29 mouse cellular contexts compared by ENCODE assay signal in genomic region chr2:119060139-119060538, GRCm38 (mm10). TPM values are rescaled to one million over a fixed set of nuclear protein-coding genes. Genes with fewer than 3 reads are reported as not detected.
DNase-seq lines count a peak whose midpoint lies in the region; ATAC-seq and TF ChIP-seq lines count a peak whose summit lies in the region.
"Had no signal": no experiment of that assay in that cellular context is flagged by ENCODE, and none has a peak within 500 bp of the region (broad histone marks: within the 10 kb centered on the region; RNA-seq: fewer than 3 reads in every experiment).

No protein-coding gene starts in this region.

- no peaks in the 10 kb centered on the region for H3K9me3 ChIP-seq in MEL (replicated peaks; ENCODE audit: insufficient read depth, low read length)
- no peaks in the 10 kb centered on the region for H3K9me3 ChIP-seq in liver, embryonic 14.5 days (ENCODE audit: control insufficient read depth, low read length)
- H3K9me3 ChIP-seq in liver, postnatal 0 days (ENCODE audit: low read length) = no peaks in the 10 kb centered on the region
- H3K9me3 ChIP-seq: embryonic facial prominence, embryonic 12.5 days; embryonic facial prominence, embryonic 15.5 days; forebrain, embryonic 13.5 days; G1E; heart, embryonic 10.5 days; heart, embryonic 13.5 days had no signal

- 12% methylated on average over 2 of the region's 2 CpGs for WGBS in liver, embryonic 14.5 days (ENCODE audit: insufficient replicate concordance)
- 49% methylated on average over 2 of the region's 2 CpGs for WGBS in liver, postnatal 0 days (ENCODE audit: insufficient replicate concordance)

- no peak overlapping the region for H3K4me2 ChIP-seq in liver, embryonic 14.5 days (ENCODE audit: low read depth)
- H3K4me2 ChIP-seq in liver, postnatal 0 days (ENCODE audit: low read depth, low read length) = no peak overlapping the region
- H3K4me2 ChIP-seq: embryonic facial prominence, embryonic 12.5 days; embryonic facial prominence, embryonic 15.5 days; forebrain, embryonic 13.5 days; heart, embryonic 13.5 days; hindbrain, embryonic 14.5 days had no signal

- H3K27ac ChIP-seq in MEL (ENCODE audit: control insufficient read depth, low read depth, low read length) = no peak overlapping the region
- no peak overlapping the region for H3K27ac ChIP-seq in liver, embryonic 14.5 days
- H3K27ac ChIP-seq in liver, postnatal 0 days (ENCODE audit: low read depth) = no peak overlapping the region
- H3K27ac ChIP-seq: embryonic facial prominence, embryonic 12.5 days; embryonic facial prominence, embryonic 15.5 days; forebrain, embryonic 13.5 days; heart, adult 2 months; heart, embryonic 10.5 days; heart, embryonic 13.5 days; hindbrain, embryonic 14.5 days; hindbrain, postnatal 0 days had no signal

- H3K4me3 ChIP-seq in MEL (ENCODE audit: control insufficient read depth in 1 of 2, insufficient read depth in 1 of 2, low read depth in 2 of 2, low read length in 2 of 2) = no peak overlapping the region
- H3K4me3 ChIP-seq in liver, embryonic 14.5 days (ENCODE audit: insufficient read depth in 1 of 2, low read depth in 2 of 2, low read length in 2 of 2) = no peak overlapping the region
- no peak overlapping the region for H3K4me3 ChIP-seq in liver, postnatal 0 days (ENCODE audit: low read depth, low read length)
- H3K4me3 ChIP-seq: embryonic facial prominence, embryonic 12.5 days; embryonic facial prominence, embryonic 15.5 days; forebrain, embryonic 13.5 days; heart, adult 2 months; heart, embryonic 10.5 days; heart, embryonic 13.5 days had no signal

- no peak for DNase-seq in MEL (ENCODE audit: low read depth, low spot score)
- peak in 2 of 3 experiments; percentile 20 to 28 for DNase-seq in liver, embryonic 14.5 days (ENCODE audit: low read depth in 3 of 3, low spot score in 3 of 3)
- DNase-seq in liver, postnatal 0 days = no peak
- no peak for DNase-seq in cerebellum, adult 11 months
- DNase-seq in natural killer cell, adult 2 months (ENCODE audit: low spot score in 2 of 2) = no peak
- DNase-seq in thymus, postnatal 14 days = no peak
- no peak for DNase-seq in spleen, postnatal 4 days (ENCODE audit: low spot score in 2 of 2)
- DNase-seq: adrenal gland, adult 8-10 months; adrenal gland, postnatal 25 days; B cell, adult 2 months; cerebellum, adult 2 months; cerebellum, adult 9-11 months; cerebellum, postnatal 25 days; gastrocnemius, postnatal 10 days; gastrocnemius, postnatal 36 days; heart, adult 2 months; heart, postnatal 14 days; heart, postnatal 4 days had no signal

- TF ChIP-seq EP300 in MEL (IDR thresholded peaks at IDR 0.05; ENCODE audit: low read depth in 1 of 2, low read length in 2 of 2) = peak in 1 of 2 experiments; percentile 15; a peak in 1 of 4 replicates
- TF ChIP-seq EP300 in liver, embryonic 14.5 days (IDR thresholded peaks at IDR 0.05; ENCODE audit: low read depth) = peak; percentile 65
- 0 out of 2 replicates have a peak, but pooled peaks have one; percentile 24 for TF ChIP-seq EP300 in liver, postnatal 0 days (IDR thresholded peaks at IDR 0.05; ENCODE audit: low read depth)

- no peak for TF ChIP-seq POLR2A in MEL (IDR thresholded peaks at IDR 0.05; ENCODE audit: control insufficient read depth in 1 of 2, insufficient read depth in 1 of 2, low read depth in 1 of 2, low read length in 2 of 2, poor library complexity in 1 of 2)

- TF ChIP-seq RAD21 in MEL (IDR thresholded peaks at IDR 0.05; ENCODE audit: low read depth, low read length) = no peak

- H3K4me1 ChIP-seq in MEL (ENCODE audit: control insufficient read depth in 1 of 2, insufficient read depth in 2 of 2, low read length in 2 of 2) = no peaks in the 10 kb centered on the region
- H3K4me1 ChIP-seq in liver, embryonic 14.5 days (replicated peaks; ENCODE audit: control insufficient read depth in 2 of 2, insufficient read depth in 2 of 2, low read length in 1 of 2) = peaks cover 0 to 3% of the 10 kb centered on the region in 2 experiments; a peak in 1 of 4 replicates
- no peaks in the 10 kb centered on the region for H3K4me1 ChIP-seq in liver, postnatal 0 days (ENCODE audit: insufficient read depth)
- H3K4me1 ChIP-seq: embryonic facial prominence, embryonic 12.5 days; embryonic facial prominence, embryonic 15.5 days; forebrain, embryonic 13.5 days; heart, embryonic 10.5 days; heart, embryonic 13.5 days had no signal

- H3K79me2 ChIP-seq in MEL (ENCODE audit: control insufficient read depth, insufficient read depth, low read length, poor library complexity) = peaks cover 9% of the 10 kb centered on the region; the same call in 1 of the 2 replicates

- no peak overlapping the region for H3K9ac ChIP-seq in MEL (ENCODE audit: control insufficient read depth, low read depth, low read length, poor library complexity, severe bottlenecking)
- no peak overlapping the region for H3K9ac ChIP-seq in liver, embryonic 14.5 days (replicated peaks)
- no peak overlapping the region for H3K9ac ChIP-seq in liver, postnatal 0 days (replicated peaks)
- H3K9ac ChIP-seq: embryonic facial prominence, embryonic 12.5 days; embryonic facial prominence, embryonic 15.5 days; forebrain, embryonic 13.5 days; heart, embryonic 13.5 days; hindbrain, embryonic 14.5 days had no signal

- TF ChIP-seq CTCF in MEL (IDR thresholded peaks at IDR 0.05 in 2 of 3, conservative IDR thresholded peaks at IDR 0.05 in 1 of 3; ENCODE audit: control insufficient read depth in 1 of 3, insufficient read depth in 1 of 3, low read depth in 2 of 3, low read length in 3 of 3, poor library complexity in 1 of 3, severe bottlenecking in 1 of 3) = no peak
- TF ChIP-seq CTCF in liver, embryonic 14.5 days (IDR thresholded peaks at IDR 0.05; ENCODE audit: low read depth) = no peak
- no peak for TF ChIP-seq CTCF in liver, postnatal 0 days (IDR thresholded peaks at IDR 0.05; ENCODE audit: low read depth)

- peaks cover 2 to 44% of the 10 kb centered on the region in 2 experiments; a peak in 3 of 4 replicates for H3K36me3 ChIP-seq in MEL (ENCODE audit: control insufficient read depth in 1 of 2, insufficient read depth in 2 of 2, low read length in 2 of 2)
- peaks cover 44% of the 10 kb centered on the region for H3K36me3 ChIP-seq in liver, embryonic 14.5 days (replicated peaks; ENCODE audit: control insufficient read depth, insufficient read depth, low read depth)
- H3K36me3 ChIP-seq in liver, postnatal 0 days (replicated peaks; ENCODE audit: insufficient read depth, low read length) = peaks cover 38% of the 10 kb centered on the region

- H3K27me3 ChIP-seq in MEL (ENCODE audit: control insufficient read depth in 1 of 2, insufficient read depth in 2 of 2, low read length in 2 of 2) = no peaks in the 10 kb centered on the region
- no peaks in the 10 kb centered on the region for H3K27me3 ChIP-seq in liver, embryonic 14.5 days (ENCODE audit: control insufficient read depth, insufficient read depth, low read length)
- no peaks in the 10 kb centered on the region for H3K27me3 ChIP-seq in liver, postnatal 0 days (ENCODE audit: insufficient read depth, low read length)
- H3K27me3 ChIP-seq: CH12.LX; embryonic facial prominence, embryonic 12.5 days; embryonic facial prominence, embryonic 15.5 days; forebrain, embryonic 13.5 days; heart, embryonic 13.5 days had no signal

- peak; percentile 57 for ATAC-seq in erythroid progenitor cell, adult 5-6 weeks (replicated peaks; ENCODE audit: low FRiP score, poor library complexity, severe bottlenecking)
- ATAC-seq in liver, embryonic 14.5 days (ENCODE audit: insufficient read depth) = peak; percentile 70; the same call in 1 of the 2 replicates
- ATAC-seq in liver, postnatal 0 days = no peak
- ATAC-seq: forebrain, embryonic 13.5 days; forebrain, embryonic 16.5 days; hindbrain, postnatal 0 days had no signal

RNA-seq across cellular contexts. Expression of gene Knl1, which starts 13.2 kb away (rescaled TPM):
- 23.2 and 31.7 TPM in 2 replicates for total RNA-seq in MEL (2012; rRNA removed)
- polyA plus RNA-seq in MEL (2012; ENCODE audit: insufficient read depth in 1 of 2, insufficient read length in 2 of 2, low read depth in 1 of 2, low replicate concordance in 2 of 2, missing spikeins in 1 of 2) = 100 to 1,000 TPM in 1 of 2 experiments, 10 to 100 TPM in 1; 18.6 to 160 TPM
- 282 and 376 TPM in 2 replicates for total RNA-seq in erythroid progenitor cell, adult 5-6 weeks (2015; ENCODE audit: low replicate concordance)
- 418 and 469 TPM in 2 replicates for total RNA-seq in erythroid progenitor cell, adult 5-6 weeks (2017; ENCODE audit: low replicate concordance)
- polyA plus RNA-seq in liver, embryonic 14.5 days (2012; rRNA removed) = 3.4 and 6.2 TPM in 2 replicates
- polyA plus RNA-seq in liver, embryonic 14.5 days (2014; fragmentation: Nextera tagmentation; extraction: Ambion mirVana) = 45.5 and 49.7 TPM in 2 replicates
- polyA plus RNA-seq in liver, postnatal 0 days (2015; fragmentation: Nextera tagmentation; extraction: Ambion mirVana) = 34.0 and 35.2 TPM in 2 replicates

RNA-seq across cellular contexts. Expression of gene Rpusd2, which starts 25.5 kb away (rescaled TPM):
- 15.2 and 18.6 TPM in 2 replicates for total RNA-seq in MEL (2012; rRNA removed)
- 10 to 100 TPM in 1 of 2 experiments, not detected in 1; 15.5 TPM for polyA plus RNA-seq in MEL (2012; ENCODE audit: insufficient read depth in 1 of 2, insufficient read length in 2 of 2, low read depth in 1 of 2, low replicate concordance in 2 of 2, missing spikeins in 1 of 2)
- 2.1 and 2.5 TPM in 2 replicates for total RNA-seq in erythroid progenitor cell, adult 5-6 weeks (2015; ENCODE audit: low replicate concordance)
- total RNA-seq in erythroid progenitor cell, adult 5-6 weeks (2017; ENCODE audit: low replicate concordance) = 0.61 and 0.90 TPM in 2 replicates
- 3.6 and 4.0 TPM in 2 replicates for polyA plus RNA-seq in liver, embryonic 14.5 days (2012; rRNA removed)
- 2.3 and 3.0 TPM in 2 replicates for polyA plus RNA-seq in liver, embryonic 14.5 days (2014; fragmentation: Nextera tagmentation; extraction: Ambion mirVana)
- 1.3 and 2.1 TPM in 2 replicates for polyA plus RNA-seq in liver, postnatal 0 days (2015; fragmentation: Nextera tagmentation; extraction: Ambion mirVana)

RNA-seq across cellular contexts. Expression of gene Ccdc32, which starts 30.9 kb away (rescaled TPM):
- 14.8 and 18.7 TPM in 2 replicates for total RNA-seq in MEL (2012; rRNA removed)
- 10 to 100 TPM in 1 of 2 experiments, not detected in 1; 15.0 TPM for polyA plus RNA-seq in MEL (2012; ENCODE audit: insufficient read depth in 1 of 2, insufficient read length in 2 of 2, low read depth in 1 of 2, low replicate concordance in 2 of 2, missing spikeins in 1 of 2)
- total RNA-seq in erythroid progenitor cell, adult 5-6 weeks (2015; ENCODE audit: low replicate concordance) = 4.6 and 7.2 TPM in 2 replicates
- 10.1 and 12.9 TPM in 2 replicates for total RNA-seq in erythroid progenitor cell, adult 5-6 weeks (2017; ENCODE audit: low replicate concordance)
- polyA plus RNA-seq in liver, embryonic 14.5 days (2012; rRNA removed) = 5.4 and 6.9 TPM in 2 replicates
- 12.6 and 12.9 TPM in 2 replicates for polyA plus RNA-seq in liver, embryonic 14.5 days (2014; fragmentation: Nextera tagmentation; extraction: Ambion mirVana)
- 12.2 and 12.8 TPM in 2 replicates for polyA plus RNA-seq in liver, postnatal 0 days (2015; fragmentation: Nextera tagmentation; extraction: Ambion mirVana)

RNA-seq across cellular contexts. Expression of gene Rad51, which starts 52.5 kb away (rescaled TPM):
- 23.5 and 24.3 TPM in 2 replicates for total RNA-seq in MEL (2012; rRNA removed)
- polyA plus RNA-seq in MEL (2012; ENCODE audit: insufficient read depth in 1 of 2, insufficient read length in 2 of 2, low read depth in 1 of 2, low replicate concordance in 2 of 2, missing spikeins in 1 of 2) = 10 to 100 TPM in 1 of 2 experiments, not detected in 1; 51.8 TPM
- 51.2 and 66.7 TPM in 2 replicates for total RNA-seq in erythroid progenitor cell, adult 5-6 weeks (2015; ENCODE audit: low replicate concordance)
- total RNA-seq in erythroid progenitor cell, adult 5-6 weeks (2017; ENCODE audit: low replicate concordance) = 23.8 and 50.4 TPM in 2 replicates
- polyA plus RNA-seq in liver, embryonic 14.5 days (2012; rRNA removed) = 20.4 and 28.7 TPM in 2 replicates
- polyA plus RNA-seq in liver, embryonic 14.5 days (2014; fragmentation: Nextera tagmentation; extraction: Ambion mirVana) = 33.9 and 35.7 TPM in 2 replicates
- polyA plus RNA-seq in liver, postnatal 0 days (2015; fragmentation: Nextera tagmentation; extraction: Ambion mirVana) = 11.2 and 13.0 TPM in 2 replicates

Comparison
In these comparisons a context has a peak if more than half of its experiments do, and no peak if none do; other contexts are left out.
1. DNase-seq: peak in liver, embryonic 14.5 days (2 of 3); none in MEL (single experiment), liver, postnatal 0 days (single experiment), cerebellum, adult 11 months (single experiment), natural killer cell, adult 2 months (0 of 2), thymus, postnatal 14 days (single experiment) and spleen, postnatal 4 days (0 of 2).